Mouse (Mus musculus) C2C12 (cell line): ENCODE data around the gene Hist1h1t. TPM values are rescaled to one million over a fixed set of nuclear protein-coding genes. Genes with fewer than 3 reads are reported as not detected.
"Not testable (repeated sequence)": the region's sequence is repeated elsewhere in the genome, so short reads cannot be mapped to it uniquely, and the experiment has no call there.

Experiments
- H3K27me3 ChIP-seq: one replicate; pipeline ENCODE4 v1.6.1; 2011; ENCODE audit not compliant: control insufficient read depth, insufficient read depth, insufficient read length
- H3K36me3 ChIP-seq: one replicate; pipeline ENCODE4 v1.6.1; 2011; ENCODE audit not compliant: control insufficient read depth, insufficient read depth
- H3K4me3 ChIP-seq: one replicate; pipeline ENCODE4 v1.5.1; 2011; ENCODE audit warnings: mild to moderate bottlenecking, control low read depth; ENCODE audit not compliant: poor library complexity, insufficient read depth, severe bottlenecking
- H3K79me2 ChIP-seq: one replicate; pipeline ENCODE4 v1.6.1; 2011; ENCODE audit not compliant: control insufficient read depth, insufficient read depth
- H3K79me3 ChIP-seq: one replicate; pipeline ENCODE4 v1.6.1; 2011; ENCODE audit warnings: low read depth, control low read depth
- H3ac ChIP-seq: one replicate; pipeline ENCODE3; 2011; ENCODE audit warnings: low read depth; ENCODE audit not compliant: control insufficient read depth, insufficient read length
- CEBPB ChIP-seq: IDR thresholded peaks from one replicate; pipeline ENCODE4 v1.6.1; 2011; ENCODE audit warnings: low read depth, mild to moderate bottlenecking, control low read depth, moderate library complexity
- CTCF ChIP-seq: IDR thresholded peaks from one replicate; pipeline ENCODE4 v1.5.1; 2011; ENCODE audit not compliant: control insufficient read depth, insufficient read depth, insufficient read length
- FOSL1 ChIP-seq: IDR thresholded peaks from one replicate; pipeline ENCODE4 v1.8.0; 2011; ENCODE audit warnings: mild to moderate bottlenecking, low read length; ENCODE audit not compliant: poor library complexity, insufficient read depth, severe bottlenecking
- MAX ChIP-seq: IDR thresholded peaks from one replicate; pipeline ENCODE4 v1.6.1; 2011; ENCODE audit warnings: mild to moderate bottlenecking, control low read depth
- MYOD1 ChIP-seq: IDR thresholded peaks from one replicate; pipeline ENCODE4 v1.6.1; 2011; ENCODE audit warnings: low read depth; ENCODE audit not compliant: control insufficient read depth, insufficient read length
- MYOG ChIP-seq: IDR thresholded peaks from one replicate; pipeline ENCODE4 v1.6.1; 2011; ENCODE audit not compliant: control insufficient read depth, insufficient read length; ENCODE audit errors: extremely low read depth
- USF1 ChIP-seq: IDR thresholded peaks from one replicate; pipeline ENCODE4 v1.6.1; 2011; ENCODE audit warnings: low read depth, mild to moderate bottlenecking, control low read depth, moderate library complexity
- long read RNA-seq, 2 experiments: library from polyadenylated mRNA; unstranded; transcript quantifications; one replicate each; pipeline ENCODE4 v2.0.0; 2019 to 2020
- polyA plus RNA-seq: library from polyadenylated mRNA; unstranded; fragments of >200 nt; fragmentation: generic; extraction: Trizol; gene quantifications from one replicate; pipeline ENCODE4 v1.2.1, GENCODE M21; 2012; ENCODE audit warnings: missing spikeins

The Hist1h1t gene
- not detected for polyA plus RNA-seq
- long read RNA-seq, experiment 1: 0 reads
- long read RNA-seq, experiment 2: 0 reads

DNA sequence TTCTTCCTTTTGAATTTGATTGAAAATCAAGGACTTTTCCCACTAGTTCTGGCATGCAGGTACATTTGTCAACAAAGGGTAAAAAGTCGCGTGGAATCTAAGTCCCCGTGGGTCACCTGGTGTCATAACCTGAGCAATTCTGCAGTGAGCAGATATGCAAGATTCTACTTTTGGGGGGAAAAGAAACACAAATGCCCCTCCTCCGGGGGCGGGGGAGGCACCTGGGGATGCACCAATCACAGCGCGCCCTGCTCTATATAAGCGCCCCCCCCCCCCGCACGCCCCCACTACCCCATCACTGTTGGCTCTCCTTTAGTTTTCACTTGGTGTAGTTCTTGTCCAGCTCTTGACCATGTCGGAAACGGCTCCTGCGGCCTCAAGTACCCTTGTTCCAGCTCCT, at the start of gene Hist1h1t:
TSS of gene Hist1h1t (plus strand) at position 301 of the 400 bp plus-strand sequence.
- TF ChIP-seq USF1: no peak
- no peak for TF ChIP-seq MYOG
- no peak for TF ChIP-seq MYOD1
- Histone ChIP-seq H3ac (no peak within 1 kb of the TSS), H3K27me3 (no peaks in the 10 kb centered on the region), H3K79me2 (no peaks in the 10 kb centered on the region), H3K79me3 (no peaks in the 10 kb centered on the region), H3K36me3 (no peaks in the 10 kb centered on the region), H3K4me3 (no peak within 1 kb of the TSS)

GRCm38 (mm10) chr13:23659636-23660366, 35.8 kb upstream of the Hist1h1t start:
- no peaks in the 10 kb centered on the region for H3K27me3 ChIP-seq
- no peaks in the 10 kb centered on the region for H3K36me3 ChIP-seq
- no peaks in the 10 kb centered on the region for H3K79me2 ChIP-seq
- H3ac ChIP-seq: no peak overlapping the region
- H3K79me3 ChIP-seq: no peaks in the 10 kb centered on the region
- no peak for TF ChIP-seq MYOG
- no peak for TF ChIP-seq CEBPB
- TF ChIP-seq CTCF: no peak
- TF ChIP-seq USF1: no peak
- TF ChIP-seq FOSL1: no peak
- no peak for TF ChIP-seq MAX
- TF ChIP-seq MYOD1: no peak
- H3K4me3 ChIP-seq: no peak overlapping the region

DNA sequence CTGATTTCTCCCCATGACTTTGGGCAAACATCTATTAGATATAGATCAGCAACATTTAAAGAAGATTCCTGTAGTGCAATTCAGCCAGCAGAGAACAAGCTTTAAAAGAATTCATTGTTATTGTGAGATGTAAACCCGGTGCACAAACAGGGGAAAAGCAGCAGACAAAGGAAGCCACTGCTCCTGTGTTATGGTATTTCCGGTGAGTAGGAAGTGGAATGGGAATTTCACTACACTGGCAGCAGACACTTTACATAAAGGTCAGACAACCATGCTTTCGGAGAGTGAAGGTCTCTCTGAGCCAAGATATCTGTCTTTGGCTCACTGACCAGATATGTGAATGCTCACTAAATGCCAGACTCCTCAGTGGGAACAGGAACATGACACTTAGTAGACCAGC, 33.1 kb upstream of the Hist1h1t start:
- Histone ChIP-seq H3ac (no peak overlapping the region), H3K79me2 (no peaks in the 10 kb centered on the region), H3K79me3 (no peaks in the 10 kb centered on the region), H3K4me3 (no peak overlapping the region), H3K27me3 (no peaks in the 10 kb centered on the region), H3K36me3 (no peaks in the 10 kb centered on the region)
- TF ChIP-seq FOSL1: no peak
- TF ChIP-seq MYOG: no peak
- TF ChIP-seq MAX: no peak
- TF ChIP-seq CTCF: no peak
- TF ChIP-seq USF1: no peak
- no peak for TF ChIP-seq MYOD1
- TF ChIP-seq CEBPB: no peak

DNA sequence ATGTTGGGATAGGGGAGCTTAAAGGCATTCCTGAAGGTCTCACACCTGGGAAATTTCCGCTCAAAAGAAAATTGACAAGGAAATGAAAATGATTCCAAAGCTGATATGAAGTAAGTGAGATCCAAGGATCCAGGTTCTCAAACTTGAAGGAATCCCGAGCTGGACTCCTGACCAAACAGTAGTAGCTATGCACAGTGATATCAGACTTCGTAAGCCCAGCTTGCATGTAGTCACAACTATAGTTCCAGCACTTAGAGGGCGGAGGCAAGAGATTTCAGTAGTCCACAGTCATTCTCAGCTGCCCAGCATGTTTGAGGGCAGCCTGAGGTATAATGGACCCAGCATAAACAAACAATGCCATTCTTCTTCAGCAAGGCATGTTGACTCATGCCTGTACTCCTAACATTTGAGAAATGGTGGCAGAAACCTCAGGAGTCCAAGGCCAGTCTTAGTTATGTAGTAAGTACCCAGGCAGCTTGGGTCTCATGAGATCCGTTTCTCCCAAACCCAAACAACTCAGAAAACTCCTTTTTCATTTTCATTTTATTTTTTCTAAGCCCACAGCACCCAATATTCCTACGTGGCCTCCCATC, 13.5 kb upstream of the Hist1h1t start:
- Histone ChIP-seq H3K36me3 (no peaks in the 10 kb centered on the region), H3K27me3 (no peaks in the 10 kb centered on the region), H3K4me3 (no peak overlapping the region), H3ac (no peak overlapping the region), H3K79me2 (peaks cover 6% of the 10 kb centered on the region), H3K79me3 (no peaks in the 10 kb centered on the region)
- TF ChIP-seq USF1: no peak
- TF ChIP-seq MYOD1: no peak
- no peak for TF ChIP-seq FOSL1
- TF ChIP-seq CEBPB: no peak
- TF ChIP-seq CTCF: no peak
- TF ChIP-seq MYOG: no peak

DNA sequence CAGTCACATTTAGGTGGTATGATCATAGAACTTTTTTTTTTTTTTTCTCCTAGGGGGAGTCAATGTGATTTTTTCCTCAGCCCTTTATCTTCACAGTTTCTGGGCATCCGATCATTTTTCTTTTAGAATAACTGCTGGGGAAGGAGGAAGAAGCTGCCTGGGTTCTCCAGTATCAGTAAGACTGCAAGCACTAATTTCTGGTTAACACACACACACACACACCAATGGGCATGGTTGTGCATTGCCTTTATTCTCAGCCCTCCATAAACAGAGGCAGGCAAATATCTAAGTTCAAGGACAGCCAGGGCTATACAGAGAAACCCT, 13.0 kb upstream of the Hist1h1t start:
- H3K36me3 ChIP-seq: no peaks in the 10 kb centered on the region
- peaks cover 6% of the 10 kb centered on the region for H3K79me2 ChIP-seq
- H3ac ChIP-seq: peak overlapping the region; percentile 73
- no peaks in the 10 kb centered on the region for H3K79me3 ChIP-seq
- TF ChIP-seq MYOG (no peak), CTCF (no peak)
- peak overlapping the region; percentile 21 for H3K4me3 ChIP-seq
- no peaks in the 10 kb centered on the region for H3K27me3 ChIP-seq

DNA sequence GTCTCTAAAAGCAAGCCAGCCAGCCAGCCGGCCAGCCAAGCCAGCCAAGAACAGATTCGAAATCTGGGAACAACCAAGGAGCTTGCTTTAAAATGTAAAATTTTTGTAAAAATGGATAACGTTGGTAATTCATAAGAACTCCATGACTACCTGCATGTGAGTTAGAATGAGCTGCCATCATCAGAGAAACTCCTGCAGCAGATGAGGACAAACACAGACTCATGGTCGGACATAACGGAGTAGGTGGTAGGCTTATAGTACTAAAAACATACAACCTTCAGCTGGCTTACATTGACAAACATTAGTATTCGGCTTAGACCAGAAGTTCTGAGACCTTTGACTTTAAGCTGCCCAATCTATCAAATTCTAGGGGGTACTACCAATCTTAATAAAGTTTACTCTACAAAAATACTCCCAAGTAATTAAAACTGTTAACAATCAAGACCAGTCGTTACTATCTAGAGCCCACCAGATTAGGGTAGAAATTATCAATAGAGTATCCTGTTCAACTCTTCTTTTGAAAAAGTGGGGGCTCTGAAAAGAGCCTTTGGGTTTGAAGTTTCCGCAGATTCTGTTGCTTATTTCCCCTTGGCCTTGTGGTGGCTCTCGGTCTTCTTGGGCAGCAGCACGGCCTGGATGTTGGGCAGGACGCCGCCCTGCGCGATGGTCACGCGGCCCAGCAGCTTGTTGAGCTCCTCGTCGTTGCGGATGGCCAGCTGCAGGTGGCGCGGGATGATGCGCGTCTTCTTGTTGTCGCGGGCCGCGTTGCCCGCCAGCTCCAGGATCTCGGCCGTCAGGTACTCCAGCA, 12.5 kb upstream of the Hist1h1t start:
- not testable (repeated sequence) for H3K79me2 ChIP-seq, H3K36me3 ChIP-seq, H3K27me3 ChIP-seq, H3K79me3 ChIP-seq
- Histone ChIP-seq H3K4me3 (peak overlapping the region; percentile 21), H3ac (peak overlapping the region; percentile 73)
